Mouse (Mus musculus) C2C12 (cell line): ENCODE data around the gene Slc9b2. TPM values are rescaled to one million over a fixed set of nuclear protein-coding genes. Genes with fewer than 3 reads are reported as not detected.

Source experiments
- H3K27me3 ChIP-seq: one replicate; pipeline ENCODE4 v1.6.1; 2011; ENCODE audit not compliant: control insufficient read depth, insufficient read depth, insufficient read length
- H3K36me3 ChIP-seq: one replicate; pipeline ENCODE4 v1.6.1; 2011; ENCODE audit not compliant: control insufficient read depth, insufficient read depth
- H3K4me3 ChIP-seq: one replicate; pipeline ENCODE4 v1.5.1; 2011; ENCODE audit warnings: mild to moderate bottlenecking, control low read depth; ENCODE audit not compliant: poor library complexity, insufficient read depth, severe bottlenecking
- H3K79me2 ChIP-seq: one replicate; pipeline ENCODE4 v1.6.1; 2011; ENCODE audit not compliant: control insufficient read depth, insufficient read depth
- H3K79me3 ChIP-seq: one replicate; pipeline ENCODE4 v1.6.1; 2011; ENCODE audit warnings: low read depth, control low read depth
- H3ac ChIP-seq: one replicate; pipeline ENCODE3; 2011; ENCODE audit warnings: low read depth; ENCODE audit not compliant: control insufficient read depth, insufficient read length
- CEBPB ChIP-seq: IDR thresholded peaks from one replicate; pipeline ENCODE4 v1.6.1; 2011; ENCODE audit warnings: low read depth, mild to moderate bottlenecking, control low read depth, moderate library complexity
- CTCF ChIP-seq: IDR thresholded peaks from one replicate; pipeline ENCODE4 v1.5.1; 2011; ENCODE audit not compliant: control insufficient read depth, insufficient read depth, insufficient read length
- FOSL1 ChIP-seq: IDR thresholded peaks from one replicate; pipeline ENCODE4 v1.8.0; 2011; ENCODE audit warnings: mild to moderate bottlenecking, low read length; ENCODE audit not compliant: poor library complexity, insufficient read depth, severe bottlenecking
- MAX ChIP-seq: IDR thresholded peaks from one replicate; pipeline ENCODE4 v1.6.1; 2011; ENCODE audit warnings: mild to moderate bottlenecking, control low read depth
- MYOD1 ChIP-seq: IDR thresholded peaks from one replicate; pipeline ENCODE4 v1.6.1; 2011; ENCODE audit warnings: low read depth; ENCODE audit not compliant: control insufficient read depth, insufficient read length
- MYOG ChIP-seq: IDR thresholded peaks from one replicate; pipeline ENCODE4 v1.6.1; 2011; ENCODE audit not compliant: control insufficient read depth, insufficient read length; ENCODE audit errors: extremely low read depth
- USF1 ChIP-seq: IDR thresholded peaks from one replicate; pipeline ENCODE4 v1.6.1; 2011; ENCODE audit warnings: low read depth, mild to moderate bottlenecking, control low read depth, moderate library complexity
- polyA plus RNA-seq: library from polyadenylated mRNA; unstranded; fragments of >200 nt; fragmentation: generic; extraction: Trizol; gene quantifications from one replicate; pipeline ENCODE4 v1.2.1, GENCODE M21; 2012; ENCODE audit warnings: missing spikeins

Gene Slc9b2
- polyA plus RNA-seq, 1 experiment: 0.22 TPM

DNA sequence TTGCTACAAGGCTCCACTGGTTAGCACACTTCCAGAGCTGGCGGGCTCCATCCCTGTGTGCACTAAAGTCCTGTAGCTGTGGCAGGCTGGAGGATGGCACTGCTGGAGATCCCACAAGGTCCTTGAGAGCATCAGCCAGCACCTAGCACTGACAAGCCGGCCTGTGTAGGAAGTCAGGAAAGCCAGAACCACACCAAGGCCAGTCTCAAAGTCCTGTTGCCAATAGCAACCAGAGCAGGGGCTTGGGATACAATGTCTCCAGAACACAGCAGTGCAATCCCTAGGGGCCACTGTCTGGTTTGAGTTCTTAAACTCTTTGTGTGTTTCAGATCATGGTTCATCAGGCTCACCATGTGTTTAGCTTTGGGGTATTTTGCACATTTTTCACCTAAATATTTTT is 7.3 kb downstream of the Slc9b2 start:
- no peaks in the 10 kb centered on the region for H3K79me3 ChIP-seq
- H3K27me3 ChIP-seq: no peaks in the 10 kb centered on the region
- TF ChIP-seq FOSL1: no peak
- TF ChIP-seq MYOG: no peak
- TF ChIP-seq CTCF: no peak
- no peak for TF ChIP-seq MAX
- TF ChIP-seq USF1: no peak
- no peak for TF ChIP-seq MYOD1
- TF ChIP-seq CEBPB: no peak
- no peak overlapping the region for H3ac ChIP-seq
- no peaks in the 10 kb centered on the region for H3K36me3 ChIP-seq
- H3K4me3 ChIP-seq: no peak overlapping the region
- H3K79me2 ChIP-seq: no peaks in the 10 kb centered on the region

DNA sequence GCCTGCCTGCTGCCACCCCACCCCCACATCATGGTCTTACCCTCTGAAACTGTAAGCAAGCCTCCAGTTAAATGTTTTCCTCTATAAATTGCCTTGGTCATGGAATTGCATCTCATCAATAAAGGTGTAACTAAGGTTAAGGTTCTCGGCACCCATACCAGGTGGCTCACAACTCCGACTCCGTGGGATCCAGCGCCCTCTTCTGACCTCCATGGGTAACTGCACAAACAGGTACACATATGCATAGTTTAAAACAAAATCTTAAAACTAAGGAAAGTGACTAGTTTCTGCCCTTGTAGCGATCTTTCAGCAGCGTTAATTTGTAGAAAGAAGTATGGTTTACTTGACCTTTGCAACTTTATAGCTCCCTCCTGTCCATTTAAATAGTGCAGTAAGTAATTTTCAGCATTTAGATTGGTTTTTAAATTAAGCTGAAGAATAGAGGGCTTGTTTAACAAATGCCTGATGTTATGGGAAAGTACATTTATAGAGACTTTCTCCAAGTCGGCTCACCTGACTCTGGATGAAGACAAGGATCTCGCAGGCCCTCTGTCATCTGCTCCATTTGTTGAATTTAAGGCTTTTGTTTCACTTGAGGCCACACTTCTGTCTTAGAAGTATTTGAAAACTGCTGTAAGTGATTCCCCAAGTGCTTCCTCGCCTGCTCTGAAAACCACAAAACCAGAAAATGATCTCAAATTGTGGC is 8.4 kb downstream of the Slc9b2 start:
- Histone ChIP-seq H3K79me2 (no peaks in the 10 kb centered on the region), H3K79me3 (no peaks in the 10 kb centered on the region), H3K27me3 (no peaks in the 10 kb centered on the region), H3K4me3 (no peak overlapping the region), H3K36me3 (no peaks in the 10 kb centered on the region), H3ac (no peak overlapping the region)
- TF ChIP-seq MYOG (no peak), MAX (no peak), CTCF (no peak), USF1 (no peak), FOSL1 (no peak), CEBPB (no peak), MYOD1 (no peak)

- no peaks in the 10 kb centered on the region for H3K79me2 ChIP-seq
- no peak for TF ChIP-seq USF1
- TF ChIP-seq CEBPB: no peak
- no peaks in the 10 kb centered on the region for H3K36me3 ChIP-seq
- no peak overlapping the region for H3K4me3 ChIP-seq
- no peaks in the 10 kb centered on the region for H3K27me3 ChIP-seq
- H3ac ChIP-seq: no peak overlapping the region
- no peaks in the 10 kb centered on the region for H3K79me3 ChIP-seq
Measured at GRCm38 (mm10) chr3:135318331-135318730, 10.8 kb downstream of the Slc9b2 start.

DNA sequence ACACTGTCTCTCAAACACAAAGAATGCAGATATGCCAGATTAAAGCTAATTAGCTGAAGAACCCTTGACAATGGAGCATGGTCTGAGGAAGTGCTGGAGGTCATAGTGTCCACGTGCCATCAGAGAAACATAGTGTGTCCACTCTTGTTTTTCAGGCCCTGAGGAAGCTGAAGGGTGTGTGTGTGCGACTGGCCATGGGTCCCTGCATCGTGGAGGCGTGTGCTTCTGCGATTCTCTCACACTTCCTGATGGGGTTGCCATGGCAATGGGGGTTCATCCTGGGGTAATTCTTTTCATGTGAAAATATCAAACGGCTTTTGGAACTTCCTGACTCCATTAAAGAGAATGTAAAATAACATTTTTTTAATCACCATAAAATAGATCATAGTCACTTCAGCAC is 16.9 kb downstream of the Slc9b2 start:
- Histone ChIP-seq H3K79me3 (no peaks in the 10 kb centered on the region), H3ac (no peak overlapping the region), H3K27me3 (no peaks in the 10 kb centered on the region), H3K79me2 (no peaks in the 10 kb centered on the region), H3K4me3 (no peak overlapping the region), H3K36me3 (no peaks in the 10 kb centered on the region)
- TF ChIP-seq MAX (no peak), MYOG (no peak), CEBPB (no peak), CTCF (no peak), MYOD1 (no peak), FOSL1 (no peak), USF1 (no peak)

DNA sequence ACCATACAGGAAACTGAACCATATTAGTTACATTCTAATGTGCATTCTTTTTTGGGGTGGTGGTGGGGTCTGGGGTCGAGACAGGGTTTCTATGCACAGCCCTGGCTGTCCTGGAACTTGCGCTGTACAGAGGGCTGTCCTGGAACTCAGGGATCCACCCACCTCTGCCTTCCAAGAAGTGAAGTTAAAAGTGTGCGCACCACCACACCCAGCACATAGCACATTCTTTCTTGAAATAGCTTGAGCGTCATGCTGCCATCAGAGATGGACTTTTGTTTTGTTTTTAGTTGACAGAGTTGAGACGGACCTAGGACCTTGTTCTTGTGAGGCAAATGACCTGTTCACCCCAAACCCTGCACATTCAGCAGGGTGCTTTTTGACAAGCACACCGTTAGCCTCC is 19.7 kb downstream of the Slc9b2 start:
- no peak for TF ChIP-seq MYOG
- no peak for TF ChIP-seq FOSL1
- TF ChIP-seq CTCF: no peak
- no peak for TF ChIP-seq MAX
- TF ChIP-seq USF1: no peak
- no peak for TF ChIP-seq CEBPB
- no peak for TF ChIP-seq MYOD1
- no peaks in the 10 kb centered on the region for H3K36me3 ChIP-seq
- H3K4me3 ChIP-seq: no peak overlapping the region
- no peaks in the 10 kb centered on the region for H3K79me3 ChIP-seq
- H3K79me2 ChIP-seq: no peaks in the 10 kb centered on the region
- H3ac ChIP-seq: no peak overlapping the region
- H3K27me3 ChIP-seq: no peaks in the 10 kb centered on the region

GRCm38 (mm10) chr3:135327601-135328000 is 20.1 kb downstream of the Slc9b2 start:
- Histone ChIP-seq H3K79me3 (no peaks in the 10 kb centered on the region), H3K79me2 (no peaks in the 10 kb centered on the region), H3K4me3 (no peak overlapping the region), H3K27me3 (no peaks in the 10 kb centered on the region), H3ac (no peak overlapping the region), H3K36me3 (no peaks in the 10 kb centered on the region)
- TF ChIP-seq MYOD1: no peak
- TF ChIP-seq USF1: no peak
- no peak for TF ChIP-seq MYOG
- TF ChIP-seq CEBPB: no peak
- TF ChIP-seq MAX: no peak
- TF ChIP-seq FOSL1: no peak
- TF ChIP-seq CTCF: no peak
